Mouse (Mus musculus) kidney, adult 2 months (tissue): ENCODE data around the gene Anxa2.

Experiments
- CTCF ChIP-seq: fragments of 200-500 bp; conservative IDR thresholded peaks from 2 replicates; pipeline ENCODE4 v1.5.1; 2011; ENCODE audit warnings: low read depth, mild to moderate bottlenecking, control low read depth, low read length, moderate library complexity, mixed read lengths; ENCODE audit not compliant: insufficient read depth, insufficient read length
- POLR2A ChIP-seq: fragments of 200-500 bp; IDR thresholded peaks from one replicate; pipeline ENCODE4 v1.6.1; 2011; ENCODE audit warnings: low read depth, low read length, control low read depth

DNA sequence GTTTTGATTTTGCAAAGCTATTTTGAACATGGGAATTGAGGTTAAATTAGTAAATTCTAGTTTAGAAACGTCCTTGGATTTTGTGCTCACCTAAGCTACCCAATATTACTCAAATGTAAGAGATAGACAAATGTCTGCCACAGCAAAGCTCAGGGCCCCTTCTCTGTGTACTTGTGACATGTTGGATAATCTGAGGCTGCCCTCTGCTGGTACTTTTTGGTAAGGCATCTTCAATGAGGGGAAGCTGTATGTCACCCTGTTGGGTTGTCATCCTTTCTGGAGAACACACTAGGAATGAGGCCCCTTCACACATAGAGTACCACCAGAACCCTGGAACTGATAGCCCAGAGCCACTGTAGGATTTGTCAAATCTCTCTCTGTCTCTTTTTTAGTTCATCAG, 26.9 kb downstream of the Anxa2 start:
- TF ChIP-seq POLR2A (no peak), CTCF (peak; percentile 69)
